Mouse (Mus musculus): ENCODE results near the gene Nxf1. TPM values are rescaled to one million over a fixed set of nuclear protein-coding genes. Genes with fewer than 3 reads are reported as not detected.

Nxf1 gene
- polyA plus RNA-seq, 1 experiment from 2014 or later, result 127 TPM

Other genes starting within 250 kb of the Nxf1 start
- not detected for gene Slc22a8, start 165.8 kb upstream of the Nxf1 start, polyA plus RNA-seq (2015; fragmentation: Illumina TruSeq; extraction: RNeasy Lipid Tissue Mini Kit (QIAGEN cat#74804); ENCODE audit: insufficient read depth, low read depth, low replicate concordance)
- gene Slc22a6, start 139.0 kb upstream of the Nxf1 start, polyA plus RNA-seq (2015; fragmentation: Illumina TruSeq; extraction: RNeasy Lipid Tissue Mini Kit (QIAGEN cat#74804); ENCODE audit: insufficient read depth, low read depth, low replicate concordance), result not detected
- gene Chrm1, start 93.3 kb upstream of the Nxf1 start, polyA plus RNA-seq (2015; fragmentation: Illumina TruSeq; extraction: RNeasy Lipid Tissue Mini Kit (QIAGEN cat#74804); ENCODE audit: insufficient read depth, low read depth, low replicate concordance), result 0.18 TPM
- gene Slc3a2, start 33.7 kb upstream of the Nxf1 start, polyA plus RNA-seq (2015; fragmentation: Illumina TruSeq; extraction: RNeasy Lipid Tissue Mini Kit (QIAGEN cat#74804); ENCODE audit: insufficient read depth, low read depth, low replicate concordance), result 80.3 TPM
- gene Wdr74, start 21.2 kb upstream of the Nxf1 start, polyA plus RNA-seq (2015; fragmentation: Illumina TruSeq; extraction: RNeasy Lipid Tissue Mini Kit (QIAGEN cat#74804); ENCODE audit: insufficient read depth, low read depth, low replicate concordance), result 35.4 TPM
- gene 1700092M07Rik, start 16.4 kb upstream of the Nxf1 start, polyA plus RNA-seq (2015; fragmentation: Illumina TruSeq; extraction: RNeasy Lipid Tissue Mini Kit (QIAGEN cat#74804); ENCODE audit: insufficient read depth, low read depth, low replicate concordance), result not detected
- gene Stx5a, start 15.7 kb upstream of the Nxf1 start, polyA plus RNA-seq (2015; fragmentation: Illumina TruSeq; extraction: RNeasy Lipid Tissue Mini Kit (QIAGEN cat#74804); ENCODE audit: insufficient read depth, low read depth, low replicate concordance), result 67.2 TPM
- gene Tmem223, start 13.9 kb downstream of the Nxf1 start, polyA plus RNA-seq (2015; fragmentation: Illumina TruSeq; extraction: RNeasy Lipid Tissue Mini Kit (QIAGEN cat#74804); ENCODE audit: insufficient read depth, low read depth, low replicate concordance), result 32.1 TPM
- gene Tmem179b, start 17.4 kb downstream of the Nxf1 start, polyA plus RNA-seq (2015; fragmentation: Illumina TruSeq; extraction: RNeasy Lipid Tissue Mini Kit (QIAGEN cat#74804); ENCODE audit: insufficient read depth, low read depth, low replicate concordance), result 17.0 TPM
- gene Taf6l, start 29.3 kb downstream of the Nxf1 start, polyA plus RNA-seq (2015; fragmentation: Illumina TruSeq; extraction: RNeasy Lipid Tissue Mini Kit (QIAGEN cat#74804); ENCODE audit: insufficient read depth, low read depth, low replicate concordance), result 0.76 TPM
- gene Polr2g, start 41.5 kb downstream of the Nxf1 start, polyA plus RNA-seq (2015; fragmentation: Illumina TruSeq; extraction: RNeasy Lipid Tissue Mini Kit (QIAGEN cat#74804); ENCODE audit: insufficient read depth, low read depth, low replicate concordance), result 17.1 TPM
- not detected for gene Zbtb3, start 45.5 kb downstream of the Nxf1 start, polyA plus RNA-seq (2015; fragmentation: Illumina TruSeq; extraction: RNeasy Lipid Tissue Mini Kit (QIAGEN cat#74804); ENCODE audit: insufficient read depth, low read depth, low replicate concordance)
- 4.5 TPM for gene Ttc9c, start 62.3 kb downstream of the Nxf1 start, polyA plus RNA-seq (2015; fragmentation: Illumina TruSeq; extraction: RNeasy Lipid Tissue Mini Kit (QIAGEN cat#74804); ENCODE audit: insufficient read depth, low read depth, low replicate concordance)
- 20.7 TPM for gene Hnrnpul2, start 62.9 kb downstream of the Nxf1 start, polyA plus RNA-seq (2015; fragmentation: Illumina TruSeq; extraction: RNeasy Lipid Tissue Mini Kit (QIAGEN cat#74804); ENCODE audit: insufficient read depth, low read depth, low replicate concordance)
- gene AC129217.1, start 72.7 kb downstream of the Nxf1 start, polyA plus RNA-seq (2015; fragmentation: Illumina TruSeq; extraction: RNeasy Lipid Tissue Mini Kit (QIAGEN cat#74804); ENCODE audit: insufficient read depth, low read depth, low replicate concordance), result not detected
- gene Bscl2, start 80.4 kb downstream of the Nxf1 start, polyA plus RNA-seq (2015; fragmentation: Illumina TruSeq; extraction: RNeasy Lipid Tissue Mini Kit (QIAGEN cat#74804); ENCODE audit: insufficient read depth, low read depth, low replicate concordance), result 31.5 TPM
- gene Gng3, start 82.1 kb downstream of the Nxf1 start, polyA plus RNA-seq (2015; fragmentation: Illumina TruSeq; extraction: RNeasy Lipid Tissue Mini Kit (QIAGEN cat#74804); ENCODE audit: insufficient read depth, low read depth, low replicate concordance), result not detected
- gene Lrrn4cl, start 93.7 kb downstream of the Nxf1 start, polyA plus RNA-seq (2015; fragmentation: Illumina TruSeq; extraction: RNeasy Lipid Tissue Mini Kit (QIAGEN cat#74804); ENCODE audit: insufficient read depth, low read depth, low replicate concordance), result 4.9 TPM
- 28.6 TPM for gene Ubxn1, start 114.4 kb downstream of the Nxf1 start, polyA plus RNA-seq (2015; fragmentation: Illumina TruSeq; extraction: RNeasy Lipid Tissue Mini Kit (QIAGEN cat#74804); ENCODE audit: insufficient read depth, low read depth, low replicate concordance)
- gene Uqcc3, start 123.8 kb downstream of the Nxf1 start, polyA plus RNA-seq (2015; fragmentation: Illumina TruSeq; extraction: RNeasy Lipid Tissue Mini Kit (QIAGEN cat#74804); ENCODE audit: insufficient read depth, low read depth, low replicate concordance), result 15.0 TPM
- gene Lbhd1, start 126.7 kb downstream of the Nxf1 start, polyA plus RNA-seq (2015; fragmentation: Illumina TruSeq; extraction: RNeasy Lipid Tissue Mini Kit (QIAGEN cat#74804); ENCODE audit: insufficient read depth, low read depth, low replicate concordance), result 7.5 TPM
- gene Gm49403, start 126.9 kb downstream of the Nxf1 start, polyA plus RNA-seq (2015; fragmentation: Illumina TruSeq; extraction: RNeasy Lipid Tissue Mini Kit (QIAGEN cat#74804); ENCODE audit: insufficient read depth, low read depth, low replicate concordance), result not detected
- gene 1810009A15Rik, start 131.8 kb downstream of the Nxf1 start, polyA plus RNA-seq (2015; fragmentation: Illumina TruSeq; extraction: RNeasy Lipid Tissue Mini Kit (QIAGEN cat#74804); ENCODE audit: insufficient read depth, low read depth, low replicate concordance), result 7.3 TPM
- gene Gm49416, start 131.9 kb downstream of the Nxf1 start, polyA plus RNA-seq (2015; fragmentation: Illumina TruSeq; extraction: RNeasy Lipid Tissue Mini Kit (QIAGEN cat#74804); ENCODE audit: insufficient read depth, low read depth, low replicate concordance), result not detected
- 4.9 TPM for gene Ints5, start 135.9 kb downstream of the Nxf1 start, polyA plus RNA-seq (2015; fragmentation: Illumina TruSeq; extraction: RNeasy Lipid Tissue Mini Kit (QIAGEN cat#74804); ENCODE audit: insufficient read depth, low read depth, low replicate concordance)
- gene Ganab, start 141.0 kb downstream of the Nxf1 start, polyA plus RNA-seq (2015; fragmentation: Illumina TruSeq; extraction: RNeasy Lipid Tissue Mini Kit (QIAGEN cat#74804); ENCODE audit: insufficient read depth, low read depth, low replicate concordance), result 50.2 TPM
- gene B3gat3, start 163.3 kb downstream of the Nxf1 start, polyA plus RNA-seq (2015; fragmentation: Illumina TruSeq; extraction: RNeasy Lipid Tissue Mini Kit (QIAGEN cat#74804); ENCODE audit: insufficient read depth, low read depth, low replicate concordance), result 18.1 TPM
- gene Rom1, start 172.3 kb downstream of the Nxf1 start, polyA plus RNA-seq (2015; fragmentation: Illumina TruSeq; extraction: RNeasy Lipid Tissue Mini Kit (QIAGEN cat#74804); ENCODE audit: insufficient read depth, low read depth, low replicate concordance), result 0.74 TPM
- gene Eml3, start 172.5 kb downstream of the Nxf1 start, polyA plus RNA-seq (2015; fragmentation: Illumina TruSeq; extraction: RNeasy Lipid Tissue Mini Kit (QIAGEN cat#74804); ENCODE audit: insufficient read depth, low read depth, low replicate concordance), result 11.7 TPM
- gene Mta2, start 184.8 kb downstream of the Nxf1 start, polyA plus RNA-seq (2015; fragmentation: Illumina TruSeq; extraction: RNeasy Lipid Tissue Mini Kit (QIAGEN cat#74804); ENCODE audit: insufficient read depth, low read depth, low replicate concordance), result 16.1 TPM
- 7.9 TPM for gene Tut1, start 196.8 kb downstream of the Nxf1 start, polyA plus RNA-seq (2015; fragmentation: Illumina TruSeq; extraction: RNeasy Lipid Tissue Mini Kit (QIAGEN cat#74804); ENCODE audit: insufficient read depth, low read depth, low replicate concordance)
- 169 TPM for gene Eef1g, start 210.0 kb downstream of the Nxf1 start, polyA plus RNA-seq (2015; fragmentation: Illumina TruSeq; extraction: RNeasy Lipid Tissue Mini Kit (QIAGEN cat#74804); ENCODE audit: insufficient read depth, low read depth, low replicate concordance)
- gene Ahnak, start 232.2 kb downstream of the Nxf1 start, polyA plus RNA-seq (2015; fragmentation: Illumina TruSeq; extraction: RNeasy Lipid Tissue Mini Kit (QIAGEN cat#74804); ENCODE audit: insufficient read depth, low read depth, low replicate concordance), result 32.2 TPM

Data from pancreas, adult 10 weeks (tissue).